Mouse (Mus musculus): ENCODE data around the gene Fam151a.
"Not testable (repeated sequence)": the region's sequence is repeated elsewhere in the genome, so short reads cannot be mapped to it uniquely, and the experiment has no call there.

Gene Fam151a

GRCm38 (mm10) chr4:106778116-106778788, 44.6 kb downstream of the Fam151a start:
- DNase-seq = peak; percentile 99

- no peak for DNase-seq
Observed at GRCm38 (mm10) chr4:106780045-106780444, 46.4 kb downstream of the Fam151a start.

DNA sequence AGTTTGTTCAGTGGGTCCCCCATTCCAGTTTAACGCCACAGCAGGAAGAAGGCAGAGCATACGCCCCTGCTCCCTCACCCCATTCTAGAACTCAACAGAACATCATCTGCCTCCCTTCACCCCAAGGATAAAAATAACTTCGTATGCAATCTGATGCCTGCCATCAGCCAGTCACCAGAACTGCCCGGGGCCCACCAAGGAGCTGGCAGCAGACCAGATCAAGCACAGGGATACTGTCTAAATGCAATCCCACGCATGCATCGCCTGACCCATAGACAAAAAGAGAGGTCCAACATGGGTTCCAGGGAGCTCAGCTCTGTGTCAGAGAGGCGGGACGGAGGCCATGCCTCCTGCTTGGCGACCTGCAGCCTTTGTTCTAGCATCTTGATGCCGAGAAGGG, 49.4 kb downstream of the Fam151a start:
- DNase-seq = no peak

- DNase-seq = no peak
Observed at GRCm38 (mm10) chr4:106784806-106785205, 51.1 kb downstream of the Fam151a start.

- DNase-seq = no peak
Observed at GRCm38 (mm10) chr4:106785345-106785744, 51.7 kb downstream of the Fam151a start.

DNA sequence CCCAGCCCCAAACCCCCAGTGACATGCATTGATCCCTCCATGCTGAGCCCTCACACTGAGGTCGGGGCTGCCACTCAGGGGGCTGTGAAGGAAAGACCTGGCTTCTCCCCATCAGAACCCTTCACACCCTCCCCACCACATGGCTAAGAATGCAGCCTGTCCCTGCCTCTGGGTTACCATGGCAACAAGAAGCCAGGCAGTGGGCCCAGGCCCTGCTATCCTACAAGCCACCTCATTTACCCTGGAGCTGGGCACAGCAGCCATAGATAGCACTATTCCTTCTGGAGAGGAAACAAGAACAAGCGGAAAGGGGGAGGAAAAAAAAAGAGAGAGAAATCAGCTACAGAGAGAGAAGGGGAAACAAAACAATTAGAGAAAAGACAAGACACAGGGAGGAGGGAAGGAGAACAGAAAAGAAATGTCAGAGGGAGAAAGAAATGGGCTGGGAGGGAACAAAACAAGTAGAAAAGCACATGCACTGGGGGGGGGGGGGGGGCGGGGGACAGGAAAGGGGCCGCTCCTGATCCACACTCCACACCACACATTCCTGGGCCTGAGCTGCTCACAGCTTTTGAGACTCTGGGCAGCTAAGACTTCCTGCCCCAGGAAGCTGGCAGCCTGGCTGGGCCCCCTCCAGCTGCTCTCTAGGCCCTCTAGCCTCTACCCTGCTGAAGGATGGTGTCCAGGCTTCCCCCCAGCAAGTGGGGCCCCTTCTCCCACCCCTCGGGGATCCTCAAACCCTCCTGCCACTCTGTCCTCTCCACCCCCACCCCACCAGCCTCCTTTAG, 52.3 kb downstream of the Fam151a start:
- no peak for DNase-seq

- no peak for DNase-seq
Observed at GRCm38 (mm10) chr4:106787830-106788229, 54.1 kb downstream of the Fam151a start.

DNA sequence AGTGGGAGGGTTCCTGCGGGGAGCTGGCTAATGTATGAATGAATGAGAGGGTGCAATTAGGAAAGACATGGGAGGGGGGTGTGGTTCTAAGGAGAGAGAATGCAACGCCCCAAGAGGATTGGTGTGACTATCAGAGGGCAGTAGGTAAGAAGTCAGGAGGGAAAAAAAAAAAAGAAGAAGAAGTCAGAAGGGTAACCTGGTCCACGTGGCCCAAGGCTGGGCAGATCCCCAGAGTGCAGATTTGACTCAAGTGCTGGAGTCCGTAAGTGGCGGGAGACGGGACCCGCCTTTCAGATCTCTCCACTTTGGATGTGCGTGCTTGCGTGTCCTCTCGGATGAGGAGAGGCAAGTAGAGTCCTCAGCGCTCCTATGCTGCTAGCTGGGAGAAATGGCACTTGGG, 54.9 kb downstream of the Fam151a start:
- DNase-seq = no peak

DNA sequence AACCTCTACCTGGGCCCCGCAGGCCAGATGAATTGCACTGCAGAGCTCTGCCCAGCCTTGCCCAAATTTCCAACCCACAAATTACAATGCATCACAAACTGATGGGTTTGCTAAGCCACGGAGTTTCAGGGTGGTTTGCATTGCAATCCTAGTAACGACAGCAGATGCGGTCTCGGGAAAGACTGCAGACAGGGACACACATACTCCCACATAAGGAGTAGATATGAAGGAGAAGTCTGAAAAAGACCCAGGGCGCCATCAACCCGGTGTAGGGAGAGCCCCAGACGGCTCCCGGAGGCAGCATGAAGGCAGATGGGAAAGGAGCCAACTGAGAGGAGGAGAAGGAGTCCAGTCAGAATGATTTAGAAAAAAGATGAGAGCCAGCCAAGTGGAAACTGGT, 56.0 kb downstream of the Fam151a start:
- no peak for DNase-seq

- not testable (repeated sequence) for DNase-seq
Observed at GRCm38 (mm10) chr4:106790218-106790617, 56.5 kb downstream of the Fam151a start.

- DNase-seq = no peak
Observed at GRCm38 (mm10) chr4:106790938-106791337, 57.2 kb downstream of the Fam151a start.

- DNase-seq = no peak
Observed at GRCm38 (mm10) chr4:106792276-106792675, 58.6 kb downstream of the Fam151a start.

- not testable (repeated sequence) for DNase-seq
Observed at GRCm38 (mm10) chr4:106793826-106794225, 60.1 kb downstream of the Fam151a start.

DNA sequence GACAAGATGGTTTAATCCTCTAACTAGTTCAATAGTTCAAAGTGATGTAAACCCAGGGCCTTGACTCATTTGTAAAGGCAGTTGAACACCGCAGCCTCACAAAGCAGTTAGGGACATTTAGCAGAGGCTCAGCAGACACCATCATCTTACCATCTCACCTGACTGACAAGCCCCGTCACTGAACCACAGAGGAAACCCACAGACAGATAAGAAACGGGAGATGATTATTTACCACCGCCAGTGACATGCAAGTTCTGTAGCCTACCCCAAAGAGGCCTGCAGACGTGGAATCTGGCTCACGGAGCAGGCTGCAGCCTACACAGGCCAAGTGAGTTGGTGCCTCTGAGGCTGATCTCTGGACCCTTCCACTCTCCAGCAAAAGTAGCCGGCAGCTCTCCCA, 60.6 kb downstream of the Fam151a start:
- no peak for DNase-seq

GRCm38 (mm10) chr4:106795289-106795688, 61.6 kb downstream of the Fam151a start:
- DNase-seq = no peak

Data from kidney, adult 9 months (tissue).